Mouse (Mus musculus) liver, postnatal 0 days (tissue): ENCODE measurements around the gene Asprv1.
A peak's percentile ranks its signal among the peaks of the same experiment; 100 is the strongest.

ENCODE experiments used
- CTCF ChIP-seq: sonication (generic); IDR thresholded peaks from 2 replicates; pipeline ENCODE4 v1.5.1; 2016; ENCODE audit warnings: antibody characterized with exemption, low read depth
- EP300 ChIP-seq: IDR thresholded peaks from 2 replicates; pipeline ENCODE4 v1.6.1; 2016; ENCODE audit warnings: antibody characterized with exemption, low read depth, mild to moderate bottlenecking

DNA sequence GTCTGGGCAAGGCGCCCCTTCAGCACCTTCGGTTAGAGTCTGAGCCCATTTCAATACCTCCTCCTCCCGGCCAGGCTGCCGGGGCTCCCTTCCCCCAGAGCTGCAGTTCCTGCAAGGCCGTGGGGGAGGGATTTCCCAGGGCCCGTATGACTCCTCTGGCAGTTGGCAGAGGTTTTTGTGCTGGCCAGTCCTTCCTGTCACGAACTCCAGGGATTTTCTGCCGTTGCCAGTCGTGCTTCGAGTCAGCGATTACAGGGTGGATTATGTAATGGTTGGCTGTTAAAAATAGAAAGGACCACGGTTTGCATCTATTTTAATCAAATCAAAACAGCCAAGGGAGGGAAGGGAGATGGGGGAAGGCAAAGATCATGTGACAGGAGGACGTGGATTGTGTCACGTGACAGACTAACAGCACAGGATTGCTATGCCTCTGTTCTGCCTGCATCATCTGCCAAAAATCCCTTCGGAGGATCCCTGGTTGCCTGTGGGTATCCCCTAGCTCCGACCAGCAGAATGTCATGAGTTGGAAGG is 42.8 kb upstream of the Asprv1 start:
- TF ChIP-seq CTCF (no peak), EP300 (peak; percentile 73)
